Mouse (Mus musculus) liver, embryonic 14.5 days (tissue): ENCODE results near the gene Frmd8.

Experiments used
- CTCF ChIP-seq: IDR thresholded peaks from 2 replicates; pipeline ENCODE4 v1.5.1; 2016; ENCODE audit warnings: antibody characterized with exemption, low read depth, control low read depth
- EP300 ChIP-seq: IDR thresholded peaks from 2 replicates; pipeline ENCODE4 v1.6.1; 2016; ENCODE audit warnings: antibody characterized with exemption, low read depth

DNA sequence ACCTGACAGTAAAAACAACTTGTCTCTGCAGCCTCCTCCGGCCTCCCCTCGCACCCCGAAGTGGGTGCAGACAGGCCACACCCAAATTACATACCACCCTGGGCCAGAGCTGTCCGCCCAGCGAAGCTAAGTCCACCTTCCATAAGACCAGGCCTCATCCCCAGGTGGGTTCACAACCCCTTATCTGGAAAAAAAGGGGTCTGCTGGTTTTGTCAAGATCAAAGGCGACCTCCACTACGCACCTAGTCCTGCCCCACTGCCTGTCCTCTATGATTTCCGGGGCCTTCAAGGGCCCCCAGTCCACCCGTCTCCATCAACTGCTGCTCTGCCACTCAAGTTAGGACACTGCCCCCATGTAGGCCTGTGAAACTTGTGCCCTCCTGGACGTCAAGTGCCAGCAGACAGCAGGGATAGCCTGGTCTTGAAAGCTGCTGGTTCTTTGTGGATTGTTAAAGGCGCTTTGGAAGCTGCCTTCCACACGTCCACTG is 30.2 kb downstream of the Frmd8 start:
- TF ChIP-seq CTCF (no peak), EP300 (no peak)
